ENCODE assay signal across 15 mouse cellular contexts in genomic region chr5:24038819-24039218, GRCm38 (mm10). TPM values are rescaled to one million over a fixed set of nuclear protein-coding genes. Genes with fewer than 3 reads are reported as not detected.
A peak's percentile ranks its signal among the peaks of the same experiment; 100 is the strongest.
DNase-seq lines count a peak whose midpoint lies in the region; ATAC-seq and TF ChIP-seq lines count a peak whose summit lies in the region.
"Had no signal": no experiment of that assay in that cellular context is flagged by ENCODE, and none has a peak within 500 bp of the region (broad histone marks: within the 10 kb centered on the region; RNA-seq: fewer than 3 reads in every experiment).

No protein-coding gene starts in this region.

- peak; percentile 84 for DNase-seq in kidney, postnatal 0 days (ENCODE audit: low spot score)
- DNase-seq in kidney, adult 18-20 months = no peak
- DNase-seq in 416B (ENCODE audit: low read depth) = peak; percentile 60
- peak; percentile 85 for DNase-seq in MEL (ENCODE audit: low read depth, low spot score)
- no peak for DNase-seq in liver, postnatal 0 days
- no peak for DNase-seq in T-cell, adult 2 months (ENCODE audit: low spot score)
- no peak for DNase-seq in hindbrain, embryonic 14.5 days (ENCODE audit: low spot score)
- DNase-seq in spleen, postnatal 4 days (ENCODE audit: low spot score in 2 of 2) = no peak
- DNase-seq: cerebellum, adult 11 months; cerebellum, postnatal 36 days had no signal

- no peak overlapping the region for H3K4me2 ChIP-seq in kidney, postnatal 0 days (ENCODE audit: low read length)
- peak overlapping the region; percentile 55 for H3K4me2 ChIP-seq in liver, postnatal 0 days (ENCODE audit: low read depth, low read length)
- H3K4me2 ChIP-seq in hindbrain, embryonic 14.5 days (replicated peaks) = no peak overlapping the region
- H3K4me2 ChIP-seq: embryonic facial prominence, embryonic 12.5 days; heart, embryonic 15.5 days; intestine, embryonic 15.5 days; limb, embryonic 15.5 days had no signal

- no peak for TF ChIP-seq RAD21 in MEL (IDR thresholded peaks at IDR 0.05; ENCODE audit: low read depth, low read length)

- no peak overlapping the region for H3K9ac ChIP-seq in kidney, postnatal 0 days (ENCODE audit: low read depth, low read length)
- peak overlapping the region; percentile 61 for H3K9ac ChIP-seq in MEL (ENCODE audit: control insufficient read depth, low read depth, low read length, poor library complexity, severe bottlenecking)
- no peak overlapping the region for H3K9ac ChIP-seq in liver, postnatal 0 days (replicated peaks)
- no peak overlapping the region for H3K9ac ChIP-seq in hindbrain, embryonic 14.5 days
- H3K9ac ChIP-seq: embryonic facial prominence, embryonic 12.5 days; heart, embryonic 15.5 days; intestine, embryonic 15.5 days; limb, embryonic 15.5 days had no signal

- no peaks in the 10 kb centered on the region for H3K27me3 ChIP-seq in kidney, postnatal 0 days (ENCODE audit: insufficient read depth, low read length)
- H3K27me3 ChIP-seq in MEL (ENCODE audit: control insufficient read depth in 1 of 2, insufficient read depth in 2 of 2, low read length in 2 of 2) = peaks cover 0 to 1% of the 10 kb centered on the region in 2 experiments; a peak in 2 of 4 replicates
- no peaks in the 10 kb centered on the region for H3K27me3 ChIP-seq in liver, postnatal 0 days (ENCODE audit: insufficient read depth, low read length)
- no peaks in the 10 kb centered on the region for H3K27me3 ChIP-seq in hindbrain, embryonic 14.5 days (ENCODE audit: control insufficient read depth, insufficient read depth, low read length)
- H3K27me3 ChIP-seq: embryonic facial prominence, embryonic 12.5 days; heart, embryonic 15.5 days; intestine, embryonic 15.5 days; limb, embryonic 15.5 days had no signal

- no peak for TF ChIP-seq POLR2A in MEL (IDR thresholded peaks at IDR 0.05; ENCODE audit: control insufficient read depth in 1 of 2, insufficient read depth in 1 of 2, low read depth in 1 of 2, low read length in 2 of 2, poor library complexity in 1 of 2)

- H3K27ac ChIP-seq in kidney, postnatal 0 days = no peak overlapping the region
- peak overlapping the region; percentile 84 for H3K27ac ChIP-seq in MEL (ENCODE audit: control insufficient read depth, low read depth, low read length)
- peak overlapping the region; percentile 51; the same call in 1 of the 2 replicates for H3K27ac ChIP-seq in liver, postnatal 0 days (ENCODE audit: low read depth)
- H3K27ac ChIP-seq in hindbrain, embryonic 14.5 days = no peak overlapping the region
- H3K27ac ChIP-seq: embryonic facial prominence, embryonic 12.5 days; heart, embryonic 15.5 days; intestine, embryonic 15.5 days; limb, embryonic 15.5 days had no signal

- no peaks in the 10 kb centered on the region for H3K36me3 ChIP-seq in kidney, postnatal 0 days (ENCODE audit: insufficient read depth, low read length)
- H3K36me3 ChIP-seq in MEL (ENCODE audit: control insufficient read depth in 1 of 2, insufficient read depth in 2 of 2, low read length in 2 of 2) = peaks cover 0 to 17% of the 10 kb centered on the region in 2 experiments; a peak in 2 of 4 replicates
- no peaks in the 10 kb centered on the region for H3K36me3 ChIP-seq in liver, postnatal 0 days (replicated peaks; ENCODE audit: insufficient read depth, low read length)
- no peaks in the 10 kb centered on the region for H3K36me3 ChIP-seq in hindbrain, embryonic 14.5 days (replicated peaks; ENCODE audit: control insufficient read depth, insufficient read depth)
- H3K36me3 ChIP-seq: embryonic facial prominence, embryonic 12.5 days; heart, embryonic 15.5 days; intestine, embryonic 15.5 days; limb, embryonic 15.5 days had no signal

- no peak for ATAC-seq in kidney, postnatal 0 days (replicated peaks; ENCODE audit: low FRiP score, low read depth)
- no peak for ATAC-seq in liver, postnatal 0 days
- no peak for ATAC-seq in hindbrain, embryonic 14.5 days (ENCODE audit: low FRiP score)
- ATAC-seq: intestine, embryonic 15.5 days; midbrain, embryonic 16.5 days had no signal

- no peak for TF ChIP-seq CTCF in kidney, postnatal 0 days (IDR thresholded peaks at IDR 0.05; ENCODE audit: low read depth)
- no peak for TF ChIP-seq CTCF in MEL (IDR thresholded peaks at IDR 0.05 in 2 of 3, conservative IDR thresholded peaks at IDR 0.05 in 1 of 3; ENCODE audit: control insufficient read depth in 1 of 3, insufficient read depth in 1 of 3, low read depth in 2 of 3, low read length in 3 of 3, poor library complexity in 1 of 3, severe bottlenecking in 1 of 3)
- TF ChIP-seq CTCF in liver, postnatal 0 days (IDR thresholded peaks at IDR 0.05; ENCODE audit: low read depth) = no peak

- WGBS in kidney, postnatal 0 days = 31% methylated on average over 5 of the region's 5 CpGs
- 21% methylated on average over 5 of the region's 5 CpGs for WGBS in liver, postnatal 0 days (ENCODE audit: insufficient replicate concordance)
- 78% methylated on average over 5 of the region's 5 CpGs for WGBS in hindbrain, embryonic 14.5 days

- no peak overlapping the region for H3K4me3 ChIP-seq in kidney, postnatal 0 days (replicated peaks; ENCODE audit: low read depth, low read length)
- peak overlapping the region; percentile 55 to 77 for H3K4me3 ChIP-seq in MEL (ENCODE audit: control insufficient read depth in 1 of 2, insufficient read depth in 1 of 2, low read depth in 2 of 2, low read length in 2 of 2)
- no peak overlapping the region for H3K4me3 ChIP-seq in liver, postnatal 0 days (ENCODE audit: low read depth, low read length)
- H3K4me3 ChIP-seq in hindbrain, embryonic 14.5 days (replicated peaks; ENCODE audit: low read length) = no peak overlapping the region
- H3K4me3 ChIP-seq: embryonic facial prominence, embryonic 12.5 days; heart, embryonic 15.5 days; intestine, embryonic 15.5 days; limb, embryonic 15.5 days had no signal

- H3K79me2 ChIP-seq in MEL (ENCODE audit: control insufficient read depth, insufficient read depth, low read length, poor library complexity) = no peaks in the 10 kb centered on the region

- peak; percentile 71 to 84 for TF ChIP-seq EP300 in MEL (IDR thresholded peaks at IDR 0.05; ENCODE audit: low read depth in 1 of 2, low read length in 2 of 2)
- TF ChIP-seq EP300 in liver, postnatal 0 days (IDR thresholded peaks at IDR 0.05; ENCODE audit: low read depth) = no peak

- no peaks in the 10 kb centered on the region for H3K4me1 ChIP-seq in kidney, postnatal 0 days (replicated peaks; ENCODE audit: insufficient read depth, low read length)
- H3K4me1 ChIP-seq in MEL (ENCODE audit: control insufficient read depth in 1 of 2, insufficient read depth in 2 of 2, low read length in 2 of 2) = peaks cover 6 to 16% of the 10 kb centered on the region in 2 experiments
- H3K4me1 ChIP-seq in liver, postnatal 0 days (ENCODE audit: insufficient read depth) = peaks cover 25% of the 10 kb centered on the region
- H3K4me1 ChIP-seq in hindbrain, embryonic 14.5 days (replicated peaks; ENCODE audit: control insufficient read depth, insufficient read depth, low read length) = no peaks in the 10 kb centered on the region
- H3K4me1 ChIP-seq: embryonic facial prominence, embryonic 12.5 days; heart, embryonic 15.5 days; intestine, embryonic 15.5 days had no signal

- no peaks in the 10 kb centered on the region for H3K9me3 ChIP-seq in kidney, postnatal 0 days (replicated peaks; ENCODE audit: low read length)
- no peaks in the 10 kb centered on the region for H3K9me3 ChIP-seq in MEL (replicated peaks; ENCODE audit: insufficient read depth, low read length)
- no peaks in the 10 kb centered on the region for H3K9me3 ChIP-seq in liver, postnatal 0 days (ENCODE audit: low read length)
- H3K9me3 ChIP-seq in hindbrain, embryonic 14.5 days (ENCODE audit: control insufficient read depth, low read length) = no peaks in the 10 kb centered on the region
- H3K9me3 ChIP-seq: embryonic facial prominence, embryonic 12.5 days; heart, embryonic 15.5 days; intestine, embryonic 15.5 days; limb, embryonic 15.5 days had no signal

TF ChIP-seq in MEL, 35 proteins besides CTCF, POLR2A, EP300 and RAD21 (continues in another document):
- TF ChIP-seq ZMIZ1 (IDR thresholded peaks at IDR 0.05; ENCODE audit: low read depth, low read length) = no peak
- TF ChIP-seq ZKSCAN1 (IDR thresholded peaks at IDR 0.05; ENCODE audit: low read depth, low read length) = no peak
- peak; percentile 53; the same call in 1 of the 2 replicates for TF ChIP-seq JUND (IDR thresholded peaks at IDR 0.05; ENCODE audit: low read depth, low read length)
- no peak for TF ChIP-seq POLR2AphosphoS2 (IDR thresholded peaks at IDR 0.05; ENCODE audit: low read length)
- peak; percentile 33; the same call in 1 of the 2 replicates for TF ChIP-seq MAFK (IDR thresholded peaks at IDR 0.05; ENCODE audit: borderline replicate concordance, low read depth, low read length)
- TF ChIP-seq MXI1 (IDR thresholded peaks at IDR 0.05; ENCODE audit: low read depth, low read length) = no peak
- peak; percentile 54 for TF ChIP-seq TCF12 (IDR thresholded peaks at IDR 0.05; ENCODE audit: low read depth, low read length)
- no peak for TF ChIP-seq KAT2A (conservative IDR thresholded peaks at IDR 0.05; ENCODE audit: low read depth, low read length)
- TF ChIP-seq CHD1 (IDR thresholded peaks at IDR 0.05; ENCODE audit: low read depth, low read length) = peak; percentile 56
- TF ChIP-seq MYC (IDR thresholded peaks at IDR 0.05; ENCODE audit: low read depth, low read length) = 0 out of 2 replicates have a peak, but pooled peaks have one; percentile 66
- TF ChIP-seq E2F4 (IDR thresholded peaks at IDR 0.05; ENCODE audit: borderline replicate concordance, low read depth, low read length) = no peak
- no peak for TF ChIP-seq GABPA (IDR thresholded peaks at IDR 0.05; ENCODE audit: low read depth, low read length)
- 0 out of 2 replicates have a peak, but pooled peaks have one; percentile 4 for TF ChIP-seq ZC3H11A (IDR thresholded peaks at IDR 0.05; ENCODE audit: low read depth, low read length)
- no peak for TF ChIP-seq ELF1 (IDR thresholded peaks at IDR 0.05; ENCODE audit: low read depth, low read length)
- no peak for TF ChIP-seq BHLHE40 (IDR thresholded peaks at IDR 0.05; ENCODE audit: borderline replicate concordance, low read depth, low read length)
- TF ChIP-seq ZNF384 (IDR thresholded peaks at IDR 0.05; ENCODE audit: low read depth, low read length) = no peak
- peak; percentile 76 for TF ChIP-seq SIN3A (IDR thresholded peaks at IDR 0.05; ENCODE audit: low read length)
- peak; percentile 56 for TF ChIP-seq TAL1 (IDR thresholded peaks at IDR 0.05; ENCODE audit: low read length)
- TF ChIP-seq MYB (IDR thresholded peaks at IDR 0.05; ENCODE audit: low read depth, low read length) = peak; percentile 59; the same call in 1 of the 2 replicates
- TF ChIP-seq NELFE (IDR thresholded peaks at IDR 0.05; ENCODE audit: low read depth, low read length) = no peak

RNA-seq across cellular contexts. Expression of gene Fam126a, which starts 8.3 kb away (rescaled TPM):
- 10.7 and 11.1 TPM in 2 replicates for polyA plus RNA-seq in kidney, postnatal 0 days (2015; fragmentation: Nextera tagmentation; extraction: Ambion mirVana)
- total RNA-seq in MEL (2012; rRNA removed) = 30.0 and 30.4 TPM in 2 replicates
- polyA plus RNA-seq in MEL (2012; ENCODE audit: insufficient read depth in 1 of 2, insufficient read length in 2 of 2, low read depth in 1 of 2, low replicate concordance in 2 of 2, missing spikeins in 1 of 2) = 10 to 100 TPM; 34.7 to 51.1 TPM
- 33.4 and 34.5 TPM in 2 replicates for polyA plus RNA-seq in liver, postnatal 0 days (2015; fragmentation: Nextera tagmentation; extraction: Ambion mirVana)
- 37.9 and 41.8 TPM in 2 replicates for polyA plus RNA-seq in hindbrain, embryonic 14.5 days (2014; fragmentation: Nextera tagmentation; extraction: Ambion mirVana)

Comparison
In these comparisons a context has a peak if more than half of its experiments do, and no peak if none do; other contexts are left out.
1. DNase-seq: peak in kidney, postnatal 0 days (single experiment), 416B (single experiment) and MEL (single experiment); none in kidney, adult 18-20 months (single experiment), liver, postnatal 0 days (single experiment), T-cell, adult 2 months (single experiment), hindbrain, embryonic 14.5 days (single experiment) and spleen, postnatal 4 days (0 of 2).
2. H3K27ac ChIP-seq: peak in MEL (single experiment) and liver, postnatal 0 days (single experiment); none in kidney, postnatal 0 days (single experiment) and hindbrain, embryonic 14.5 days (single experiment).
3. H3K4me3 ChIP-seq: peak in MEL (2 of 2); none in kidney, postnatal 0 days (single experiment), liver, postnatal 0 days (single experiment) and hindbrain, embryonic 14.5 days (single experiment).